Mouse (Mus musculus) kidney, embryonic 15.5 days (tissue): ENCODE data around the gene Tmem127. TPM values are rescaled to one million over a fixed set of nuclear protein-coding genes. Genes with fewer than 3 reads are reported as not detected.
A peak's percentile ranks its signal among the peaks of the same experiment; 100 is the strongest.
"Not testable (repeated sequence)": the region's sequence is repeated elsewhere in the genome, so short reads cannot be mapped to it uniquely, and the experiment has no call there.

Experiments
- ATAC-seq: fragments of 200-750 bp; cut with Nextera tagmentation; replicated peaks from 2 replicates; pipeline ENCODE4 v1.8.0; 2017; ENCODE audit warnings: moderate TSS enrichment; ENCODE audit not compliant: low FRiP score
- H3K27ac ChIP-seq: fragments of 300-500 bp; sonication (generic); 2 replicates; pipeline ENCODE4 v1.5.1; 2015; ENCODE audit warnings: mild to moderate bottlenecking, inconsistent platforms
- H3K27me3 ChIP-seq: fragments of 300-500 bp; sonication (generic); 2 replicates; pipeline ENCODE4 v1.6.1; 2015; ENCODE audit warnings: inconsistent platforms
- H3K36me3 ChIP-seq: fragments of 300-500 bp; sonication (generic); 2 replicates; pipeline ENCODE4 v1.6.1; 2015; ENCODE audit warnings: inconsistent platforms
- H3K4me1 ChIP-seq: fragments of 300-500 bp; sonication (generic); 2 replicates; pipeline ENCODE4 v1.6.1; 2015; ENCODE audit warnings: inconsistent platforms
- H3K4me2 ChIP-seq: fragments of 300-500 bp; sonication (generic); 2 replicates; pipeline ENCODE4 v1.6.1; 2015; ENCODE audit warnings: moderate library complexity, mild to moderate bottlenecking, inconsistent platforms
- H3K4me3 ChIP-seq: fragments of 300-500 bp; sonication (generic); replicated peaks from 2 replicates; pipeline ENCODE4 v1.5.1; 2015; ENCODE audit warnings: mild to moderate bottlenecking, inconsistent platforms
- H3K9ac ChIP-seq: fragments of 300-500 bp; sonication (generic); 2 replicates; pipeline ENCODE4 v1.6.1; 2015; ENCODE audit warnings: mild to moderate bottlenecking, inconsistent platforms
- H3K9me3 ChIP-seq: fragments of 300-500 bp; sonication (generic); replicated peaks from 2 replicates; pipeline ENCODE4 v1.6.1; 2016; ENCODE audit warnings: inconsistent platforms
- WGBS: fragments of 180-500 bp; shearing (Covaris S2); methylation state at CpG from one replicate; pipeline ENCODE4 v1.1.7; 2015; ENCODE audit warnings: mixed read lengths; 5-methylcytosine and 5-hydroxymethylcytosine counted together
- polyA plus RNA-seq: library from polyadenylated mRNA; unstranded; fragments of >200 nt; fragmentation: Nextera tagmentation; extraction: Ambion mirVana; gene quantifications from 2 replicates; pipeline ENCODE4 v1.2.1, GENCODE M21; 2015

Gene Tmem127
- polyA plus RNA-seq, result 29.0 and 29.3 TPM in 2 replicates

DNA sequence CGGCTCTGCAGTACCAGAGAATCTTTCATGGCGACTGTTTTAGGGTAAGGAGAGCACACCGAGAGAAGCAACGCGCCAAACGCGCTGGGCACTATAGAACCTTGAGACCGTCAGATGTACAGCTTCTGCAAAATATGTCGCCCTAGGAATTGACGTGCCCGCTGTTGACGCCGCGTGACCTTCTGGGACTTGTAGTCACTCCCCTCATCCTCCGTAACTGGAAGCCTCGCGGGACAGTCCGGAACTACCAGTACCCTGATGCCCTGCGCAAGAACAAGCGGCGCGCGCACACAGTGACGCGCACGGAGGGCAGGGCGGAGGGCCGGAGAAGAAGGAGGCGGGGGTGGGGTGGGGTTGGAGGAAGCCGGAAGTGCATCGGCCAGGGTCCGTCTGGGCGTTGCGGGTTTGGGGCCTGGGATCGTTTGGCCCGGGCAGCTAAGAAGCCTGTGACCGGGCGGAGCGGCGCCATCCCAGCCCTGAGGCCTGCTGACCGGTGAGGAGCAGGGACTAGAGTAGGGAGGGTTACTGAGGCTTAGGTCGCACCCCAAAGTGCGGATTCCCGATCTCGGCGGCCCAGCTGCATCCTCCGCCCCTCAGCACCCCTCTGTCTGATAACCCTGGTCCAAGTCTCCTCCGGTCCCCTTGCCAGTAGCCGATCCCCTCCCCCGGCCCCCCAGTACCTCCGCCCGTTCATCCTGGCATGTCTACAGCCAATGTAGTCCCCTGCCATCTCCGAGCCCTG lies at the start of gene Tmem127, which contains the start of gene Ciao1:
Tmem127 (plus strand) TSS at position 317 of the 742 bp plus-strand sequence.
Ciao1 (minus strand) TSS at position 225 of the 742 bp plus-strand sequence.
- H3K9me3 ChIP-seq, result no peaks in the 10 kb centered on the region
- H3K9ac ChIP-seq, result peak within 1 kb of the TSS; percentile 88
- no peaks in the 10 kb centered on the region for H3K27me3 ChIP-seq
- peak within 1 kb of the TSS; percentile 69 for H3K27ac ChIP-seq
- H3K4me2 ChIP-seq, result peak within 1 kb of the TSS; percentile 95
- peak; percentile 98 for ATAC-seq
- peaks cover 42% of the 10 kb centered on the region for H3K36me3 ChIP-seq
- H3K4me1 ChIP-seq, result peaks cover 43% of the 10 kb centered on the region
- peak within 1 kb of the TSS; percentile 94 for H3K4me3 ChIP-seq
- WGBS, result under 1% methylated on average over 53 of the region's 53 CpGs

DNA sequence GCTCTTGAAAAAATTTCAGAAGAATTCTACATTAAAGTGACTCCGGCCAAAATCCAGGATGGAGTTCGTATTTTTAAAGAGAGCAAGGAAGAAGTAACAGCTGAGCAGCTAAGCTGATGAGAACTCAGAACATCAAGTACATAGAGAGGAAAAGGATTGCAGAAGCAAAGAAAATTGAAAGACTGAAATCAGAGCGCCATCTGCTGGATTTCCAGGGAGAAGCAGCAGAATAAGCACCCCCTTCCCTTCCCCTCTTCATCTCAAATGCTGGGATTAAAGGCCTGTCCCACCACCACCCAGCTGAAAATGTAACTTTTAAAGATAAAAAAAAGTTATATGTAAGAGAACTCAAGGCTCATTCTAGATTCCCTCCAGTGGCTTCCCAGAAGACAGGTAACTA lies 42.8 kb upstream of the Tmem127 start:
- no peaks in the 10 kb centered on the region for H3K9me3 ChIP-seq
- no peak overlapping the region for H3K4me2 ChIP-seq
- H3K4me1 ChIP-seq, result peaks cover 18% of the 10 kb centered on the region
- WGBS, result 32% methylated on average over 3 of the region's 3 CpGs
- no peak overlapping the region for H3K4me3 ChIP-seq
- no peak for ATAC-seq
- no peak overlapping the region for H3K27ac ChIP-seq
- H3K36me3 ChIP-seq, result peaks cover 30% of the 10 kb centered on the region; the same call in 1 of the 2 replicates
- no peaks in the 10 kb centered on the region for H3K27me3 ChIP-seq
- H3K9ac ChIP-seq, result no peak overlapping the region

DNA sequence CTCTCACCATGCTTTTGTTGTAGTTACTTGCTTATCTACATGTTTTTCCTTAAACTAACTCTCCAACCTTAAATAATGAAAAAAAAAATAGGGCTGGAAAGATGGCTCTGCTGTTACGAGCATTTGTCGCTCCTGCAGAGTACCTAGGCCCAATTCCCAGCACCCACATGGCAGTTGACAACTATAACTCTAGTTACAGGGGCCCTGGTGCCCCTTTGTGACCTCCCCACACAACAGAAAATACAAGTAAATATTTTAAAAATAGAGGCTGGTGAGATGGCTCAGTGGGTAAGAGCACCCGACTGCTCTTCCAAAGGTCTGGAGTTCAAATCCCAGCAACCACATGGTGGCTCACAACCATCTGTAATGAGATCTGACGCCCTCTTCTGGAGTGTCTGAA lies 41.8 kb upstream of the Tmem127 start:
- H3K27ac ChIP-seq, H3K9ac ChIP-seq, H3K9me3 ChIP-seq, ATAC-seq, H3K27me3 ChIP-seq, H3K4me3 ChIP-seq, H3K4me2 ChIP-seq: not testable (repeated sequence)
- Histone ChIP-seq H3K4me1 (peaks cover 18% of the 10 kb centered on the region), H3K36me3 (peaks cover 33% of the 10 kb centered on the region)
- whole genome bisulfite sequencing, result 83% methylated on average over 4 of the region's 4 CpGs

DNA sequence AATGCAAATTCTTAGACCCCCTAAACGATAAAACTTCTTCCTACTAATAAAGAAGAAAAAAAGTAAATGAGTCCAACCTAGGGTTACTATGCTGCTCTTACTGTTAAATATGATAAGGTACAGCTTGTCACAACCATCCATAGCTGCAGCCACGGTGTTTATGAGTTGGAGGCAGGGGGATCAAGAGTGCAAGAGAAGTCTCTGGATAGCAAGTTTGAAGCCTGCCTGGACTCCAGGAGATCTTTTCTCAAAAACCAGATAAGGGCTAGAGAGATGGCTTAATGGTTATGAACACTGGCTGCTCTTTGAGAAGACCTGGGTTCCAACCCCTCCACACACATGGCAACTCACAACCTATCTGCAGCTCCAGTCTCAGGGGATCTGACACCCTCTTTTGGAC lies 40.8 kb upstream of the Tmem127 start:
- H3K4me2 ChIP-seq, result peak overlapping the region; percentile 78; the same call in 1 of the 2 replicates
- H3K36me3 ChIP-seq, result peaks cover 37% of the 10 kb centered on the region
- H3K4me3 ChIP-seq, result no peak overlapping the region
- peaks cover 18% of the 10 kb centered on the region for H3K4me1 ChIP-seq
- no peaks in the 10 kb centered on the region for H3K9me3 ChIP-seq
- H3K9ac ChIP-seq, result no peak overlapping the region
- H3K27ac ChIP-seq, result no peak overlapping the region
- no peaks in the 10 kb centered on the region for H3K27me3 ChIP-seq
- no peak for ATAC-seq
- WGBS, result 97% methylated on average over 2 of the region's 2 CpGs

DNA sequence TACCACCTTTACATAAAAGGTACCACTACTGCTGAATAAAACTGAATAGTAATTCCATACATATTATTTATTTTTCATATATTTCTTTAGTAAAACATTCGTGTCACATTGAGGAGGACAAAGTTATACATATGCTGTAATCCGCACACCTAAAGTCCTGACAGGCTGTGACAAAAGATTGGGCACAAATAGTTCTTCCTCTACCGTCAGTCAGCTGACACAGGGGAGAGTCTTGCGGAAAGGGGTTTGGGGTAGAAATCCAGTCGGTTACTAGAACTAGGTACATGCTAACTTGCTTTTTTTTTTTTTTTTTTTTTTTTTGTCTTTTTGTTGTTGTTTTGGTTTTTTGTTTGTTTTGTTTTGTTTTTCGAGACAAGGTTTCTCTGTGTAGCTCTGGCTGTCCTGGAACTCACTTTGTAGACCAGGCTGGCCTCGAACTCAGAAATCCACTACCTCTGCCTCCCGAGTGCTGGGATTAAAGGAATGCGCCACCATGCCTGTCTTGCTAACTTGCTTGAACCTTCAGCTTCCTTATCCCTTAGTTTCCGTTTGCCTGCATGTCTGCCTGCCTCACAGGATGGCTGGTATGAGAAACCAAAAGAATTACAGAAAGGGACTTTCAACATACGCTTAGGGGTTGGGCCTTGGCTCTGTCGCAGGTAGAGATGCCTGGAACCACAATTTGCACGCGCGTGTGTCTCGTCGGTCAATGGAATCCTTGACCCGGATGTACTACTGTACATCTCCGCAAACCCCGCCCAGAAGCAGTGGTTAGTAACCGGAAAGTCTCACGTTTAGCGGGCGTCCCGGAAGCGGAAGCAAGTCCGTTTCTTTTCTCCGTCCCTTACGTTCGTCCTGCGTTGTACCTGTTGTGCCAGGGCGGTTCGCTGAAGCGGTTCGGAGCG lies 39.9 kb upstream of the Tmem127 start, which contains the start of the genes 1810024B03Rik and Snrnp200:
1810024B03Rik (minus strand) TSS at position 734 of the 905 bp plus-strand sequence.
Snrnp200 (plus strand) TSS at position 840 of the 905 bp plus-strand sequence.
- H3K9ac ChIP-seq, result peak within 1 kb of the TSS; percentile 76
- H3K9me3 ChIP-seq, result no peaks in the 10 kb centered on the region
- peak within 1 kb of the TSS; percentile 88 for H3K4me3 ChIP-seq
- H3K27me3 ChIP-seq, result no peaks in the 10 kb centered on the region
- peak; percentile 98 for ATAC-seq
- peak within 1 kb of the TSS; percentile 78 for H3K4me2 ChIP-seq
- WGBS, result 13% methylated on average over 36 of the region's 36 CpGs
- H3K4me1 ChIP-seq, result peaks cover 18% of the 10 kb centered on the region
- H3K36me3 ChIP-seq, result peaks cover 39% of the 10 kb centered on the region
- peak within 1 kb of the TSS; percentile 86 for H3K27ac ChIP-seq

DNA sequence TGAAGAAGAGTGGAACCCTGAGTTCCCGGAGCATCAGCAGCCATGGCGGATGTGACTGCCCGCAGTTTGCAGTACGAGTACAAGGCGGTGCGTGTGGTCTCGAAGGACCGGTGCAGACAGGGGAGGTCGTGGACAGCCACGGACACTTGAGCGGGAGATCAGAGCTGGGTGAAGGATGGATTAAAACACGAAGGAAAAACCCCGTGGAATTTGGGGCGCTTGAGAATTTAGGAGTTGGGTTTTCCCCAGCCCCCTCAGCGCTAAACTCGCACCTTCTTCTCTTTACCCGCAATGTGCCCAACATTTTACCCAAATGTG lies 39.3 kb upstream of the Tmem127 start:
- Histone ChIP-seq H3K27me3 (no peaks in the 10 kb centered on the region), H3K4me2 (peak overlapping the region; percentile 78), H3K4me3 (peak overlapping the region; percentile 88), H3K4me1 (peaks cover 18% of the 10 kb centered on the region), H3K36me3 (peaks cover 45% of the 10 kb centered on the region), H3K27ac (peak overlapping the region; percentile 86), H3K9ac (peak overlapping the region; percentile 76), H3K9me3 (no peaks in the 10 kb centered on the region)
- ATAC-seq, result no peak
- under 1% methylated on average over 17 of the region's 17 CpGs for WGBS

DNA sequence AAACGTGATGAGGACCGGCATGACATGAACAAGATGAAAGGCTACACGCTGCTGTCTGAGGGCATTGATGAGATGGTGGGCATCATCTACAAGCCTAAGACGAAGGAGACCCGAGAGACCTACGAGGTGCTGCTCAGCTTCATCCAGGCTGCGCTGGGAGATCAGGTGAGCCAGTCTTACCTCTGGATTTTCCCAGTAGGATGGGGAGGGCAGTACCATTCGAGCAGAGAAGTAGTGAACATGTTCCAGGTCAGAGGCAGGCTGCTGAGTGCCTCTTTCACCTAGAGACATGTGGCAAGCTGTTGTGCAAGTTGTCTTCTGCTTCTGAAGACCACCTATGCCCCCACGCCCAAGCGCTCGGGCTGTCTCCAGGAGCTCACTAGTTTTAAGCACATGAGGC lies 37.0 kb upstream of the Tmem127 start:
- no peaks in the 10 kb centered on the region for H3K27me3 ChIP-seq
- 93% methylated on average over 11 of the region's 11 CpGs for WGBS
- H3K36me3 ChIP-seq, result peaks cover 63% of the 10 kb centered on the region
- H3K27ac ChIP-seq, result no peak overlapping the region
- H3K9me3 ChIP-seq, result no peaks in the 10 kb centered on the region
- H3K9ac ChIP-seq, result no peak overlapping the region
- H3K4me1 ChIP-seq, result peaks cover 18% of the 10 kb centered on the region
- no peak overlapping the region for H3K4me3 ChIP-seq
- H3K4me2 ChIP-seq, result no peak overlapping the region
- ATAC-seq, result no peak

- no peak for ATAC-seq
- no peak overlapping the region for H3K4me3 ChIP-seq
- no peaks in the 10 kb centered on the region for H3K4me1 ChIP-seq
- peaks cover 100% of the 10 kb centered on the region for H3K36me3 ChIP-seq
- H3K27me3 ChIP-seq, result no peaks in the 10 kb centered on the region
- no peak overlapping the region for H3K4me2 ChIP-seq
- H3K9ac ChIP-seq, result no peak overlapping the region
- 94% methylated on average over 5 of the region's 5 CpGs for WGBS
- H3K9me3 ChIP-seq, result no peaks in the 10 kb centered on the region
- H3K27ac ChIP-seq, result no peak overlapping the region
These were observed 30.0 kb upstream of the Tmem127 start for GRCm38 (mm10) chr2:127217746-127218145.

DNA sequence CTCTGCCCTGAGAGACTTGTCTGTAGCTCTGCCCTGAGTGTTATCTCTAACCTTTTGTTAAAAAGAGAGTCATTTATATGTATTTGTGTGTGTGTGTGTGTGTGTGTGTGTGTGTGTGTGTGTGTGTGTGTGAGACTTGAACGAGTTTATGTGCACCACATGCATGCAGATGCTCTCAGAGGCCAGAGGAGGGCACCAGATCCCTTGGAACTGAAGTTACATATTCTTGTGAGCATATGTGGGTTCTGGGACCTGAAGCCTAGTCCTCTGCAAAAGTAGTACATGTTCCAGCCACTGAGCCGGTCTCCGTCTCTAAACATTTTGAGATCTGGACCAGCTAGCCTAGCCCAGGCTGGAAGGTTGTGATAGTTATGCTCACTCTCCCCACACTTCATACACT lies 22.4 kb upstream of the Tmem127 start:
- no peak overlapping the region for H3K4me3 ChIP-seq
- no peak overlapping the region for H3K4me2 ChIP-seq
- WGBS, result 97% methylated on average over 3 of the region's 3 CpGs
- H3K9me3 ChIP-seq, result no peaks in the 10 kb centered on the region
- H3K27me3 ChIP-seq, result no peaks in the 10 kb centered on the region
- H3K27ac ChIP-seq, result no peak overlapping the region
- H3K4me1 ChIP-seq, result no peaks in the 10 kb centered on the region
- peaks cover 97% of the 10 kb centered on the region for H3K36me3 ChIP-seq
- no peak for ATAC-seq
- no peak overlapping the region for H3K9ac ChIP-seq

DNA sequence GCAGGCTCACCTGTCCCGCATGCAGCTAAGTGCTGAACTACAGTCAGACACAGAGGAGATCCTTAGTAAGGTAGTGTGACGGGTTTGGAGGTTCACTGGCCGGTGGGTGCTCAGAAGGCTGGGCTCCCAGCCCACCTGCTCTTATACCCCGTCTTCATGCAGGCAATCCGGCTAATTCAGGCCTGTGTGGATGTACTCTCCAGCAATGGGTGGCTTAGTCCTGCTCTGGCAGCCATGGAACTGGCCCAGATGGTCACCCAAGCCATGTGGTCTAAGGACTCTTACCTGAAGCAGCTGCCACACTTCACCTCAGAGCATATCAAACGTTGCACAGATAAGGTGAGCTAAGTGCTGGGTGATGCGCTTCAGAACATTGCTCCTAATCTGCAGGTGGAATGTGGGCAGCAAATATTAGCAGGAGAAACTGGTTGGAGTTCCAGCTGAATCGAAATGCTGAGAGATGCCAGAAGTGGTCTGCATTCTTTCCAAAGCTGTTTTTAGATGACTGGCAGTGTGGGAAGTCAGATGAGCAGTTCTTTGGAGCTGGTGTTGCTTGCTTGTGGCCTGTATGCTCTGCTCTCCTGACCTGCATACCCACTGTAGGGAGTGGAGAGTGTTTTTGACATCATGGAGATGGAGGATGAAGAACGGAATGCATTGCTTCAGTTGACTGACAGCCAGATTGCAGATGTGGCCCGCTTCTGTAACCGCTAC lies 9.7 kb upstream of the Tmem127 start:
- Histone ChIP-seq H3K4me3 (no peak overlapping the region), H3K9ac (no peak overlapping the region), H3K36me3 (peaks cover 97% of the 10 kb centered on the region), H3K27me3 (no peaks in the 10 kb centered on the region), H3K9me3 (no peaks in the 10 kb centered on the region), H3K4me1 (no peaks in the 10 kb centered on the region), H3K27ac (no peak overlapping the region), H3K4me2 (no peak overlapping the region)
- ATAC-seq, result no peak
- 92% methylated on average over 11 of the region's 11 CpGs for WGBS

- Histone ChIP-seq H3K27me3 (no peaks in the 10 kb centered on the region), H3K4me2 (no peak overlapping the region), H3K36me3 (peaks cover 95% of the 10 kb centered on the region), H3K4me1 (no peaks in the 10 kb centered on the region), H3K27ac (no peak overlapping the region), H3K9me3 (no peaks in the 10 kb centered on the region), H3K9ac (no peak overlapping the region), H3K4me3 (no peak overlapping the region)
- 94% methylated on average over 2 of the region's 2 CpGs for WGBS
- no peak for ATAC-seq
These were observed 7.6 kb upstream of the Tmem127 start for GRCm38 (mm10) chr2:127240065-127240464.
